Mouse (Mus musculus): ENCODE data around the gene Stxbp4. TPM values are rescaled to one million over a fixed set of nuclear protein-coding genes. Genes with fewer than 3 reads are reported as not detected.
A peak's percentile ranks its signal among the peaks of the same experiment; 100 is the strongest.

Stxbp4 gene
- total RNA-seq, 1 experiment from 2014 or later: 12.9 TPM

GRCm38 (mm10) chr11:90650231-90650885, 12.5 kb upstream of the Stxbp4 start:
- DNase-seq: no peak

- peak; percentile 32 for DNase-seq
These were observed 11.9 kb upstream of the Stxbp4 start for GRCm38 (mm10) chr11:90649777-90650176.

DNA sequence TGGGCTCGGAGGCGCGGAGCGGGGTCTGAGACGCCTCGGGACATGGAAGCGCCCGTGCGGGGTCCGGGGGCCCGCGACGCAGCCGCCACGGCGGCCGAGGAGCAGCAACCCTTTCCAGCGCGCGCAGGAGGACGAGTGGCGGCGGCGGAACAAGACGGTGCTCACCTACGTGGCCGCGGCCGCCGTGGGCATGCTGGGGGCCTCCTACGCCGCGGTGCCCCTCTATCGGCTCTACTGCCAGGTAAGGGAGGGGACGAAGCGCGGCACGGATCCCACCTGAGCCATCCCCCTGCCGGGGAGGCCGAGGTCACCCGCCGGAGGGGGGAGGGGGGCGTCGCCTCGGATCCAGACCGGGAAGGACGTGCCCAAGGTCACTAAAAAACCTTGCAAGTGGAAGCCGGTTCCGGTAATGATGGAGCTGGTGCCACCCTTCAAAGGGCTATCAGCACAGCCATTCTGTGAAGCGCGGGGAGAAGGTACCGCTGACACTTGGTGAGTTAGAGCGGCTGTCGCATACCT, 487 bp upstream of the Stxbp4 start:
- peak; percentile 51 for DNase-seq

DNA sequence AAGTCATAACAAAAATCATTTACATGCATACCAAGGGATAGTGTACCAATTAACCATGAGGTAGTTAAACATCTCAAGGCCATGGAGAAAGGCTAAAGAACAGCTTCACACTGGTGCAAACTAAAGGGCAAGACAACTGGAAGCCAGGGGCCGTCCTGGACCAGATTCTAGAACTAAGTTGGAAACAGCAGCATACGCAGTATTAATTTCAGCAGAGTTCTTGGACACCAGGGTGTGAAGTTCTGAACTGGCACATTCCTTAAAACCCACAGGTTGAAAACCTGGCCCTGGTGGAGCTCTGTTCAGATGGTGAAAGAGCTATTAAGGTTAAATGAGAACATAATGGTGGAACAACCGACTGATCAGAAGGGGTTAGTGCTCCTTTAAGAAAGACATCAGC, 3.2 kb downstream of the Stxbp4 start:
- DNase-seq: no peak

GRCm38 (mm10) chr11:90632480-90632879, 5.4 kb downstream of the Stxbp4 start:
- DNase-seq: no peak

DNA sequence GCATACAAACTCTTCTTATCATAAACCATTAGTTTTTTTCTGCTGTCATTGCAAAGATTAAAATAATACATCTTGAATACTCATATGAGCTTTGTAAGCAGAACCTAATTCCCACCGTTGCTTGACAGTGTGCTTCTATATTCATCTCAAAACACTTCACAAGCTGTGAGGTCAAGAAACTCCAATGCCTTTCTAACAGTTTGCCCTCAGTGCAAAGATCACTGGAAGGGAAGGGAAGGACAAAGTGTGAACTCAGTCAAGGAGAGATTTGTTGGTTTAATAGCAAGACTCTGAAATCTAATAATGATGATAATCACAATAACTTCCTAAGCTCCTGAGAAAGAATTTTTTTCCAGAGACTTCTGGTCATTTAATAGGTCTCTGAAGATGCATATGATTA, 10.1 kb downstream of the Stxbp4 start:
- DNase-seq: no peak

- DNase-seq: no peak
These were observed 12.7 kb downstream of the Stxbp4 start for GRCm38 (mm10) chr11:90625174-90625573.

- peak; percentile 3 for DNase-seq
These were observed 14.4 kb downstream of the Stxbp4 start for GRCm38 (mm10) chr11:90623477-90623876.

- DNase-seq: no peak
These were observed 15.4 kb downstream of the Stxbp4 start for GRCm38 (mm10) chr11:90622500-90622899.

GRCm38 (mm10) chr11:90622044-90622443, 15.8 kb downstream of the Stxbp4 start:
- no peak for DNase-seq

- no peak for DNase-seq
These were observed 21.5 kb downstream of the Stxbp4 start for GRCm38 (mm10) chr11:90616431-90616830.

DNA sequence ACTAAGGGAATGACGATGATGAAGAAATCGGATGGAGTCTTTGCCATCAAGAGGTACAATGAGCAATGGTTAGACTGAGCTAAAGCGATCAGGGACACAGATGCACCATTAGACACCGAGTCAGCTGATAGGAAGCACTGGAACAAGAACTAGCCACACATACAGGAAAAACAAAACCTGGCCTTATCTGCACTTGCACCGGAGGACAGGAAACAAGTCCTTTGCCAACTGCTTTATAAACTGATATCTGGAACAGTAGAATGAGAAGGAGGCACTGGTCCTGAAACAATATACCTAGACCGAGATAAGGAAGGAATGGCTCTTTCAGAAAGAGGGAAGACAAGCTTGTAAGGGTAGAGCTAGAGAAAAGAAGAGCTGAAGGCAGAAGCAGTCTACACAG, 23.1 kb downstream of the Stxbp4 start:
- no peak for DNase-seq

DNA sequence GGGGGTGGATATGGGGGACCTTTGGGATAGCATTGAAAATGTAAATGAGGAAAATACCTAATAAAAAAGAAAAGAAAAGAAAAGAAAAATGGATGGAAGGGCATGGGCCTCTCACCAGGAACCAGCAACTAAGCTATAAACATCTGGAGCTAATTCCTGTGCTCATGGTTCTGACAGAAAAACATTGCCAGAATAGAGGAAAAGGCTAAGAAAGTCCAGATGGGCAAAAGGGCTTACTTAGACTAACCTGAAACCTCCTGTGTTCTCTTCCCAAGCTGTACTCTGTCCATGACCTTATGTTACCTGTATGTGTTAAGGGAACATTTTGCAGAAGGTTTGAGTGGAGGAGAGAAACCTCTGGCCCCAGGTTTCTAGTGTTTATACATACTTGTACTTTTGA, 25.8 kb downstream of the Stxbp4 start:
- DNase-seq: no peak

- no peak for DNase-seq
These were observed 34.8 kb downstream of the Stxbp4 start for GRCm38 (mm10) chr11:90603066-90603465.

DNA sequence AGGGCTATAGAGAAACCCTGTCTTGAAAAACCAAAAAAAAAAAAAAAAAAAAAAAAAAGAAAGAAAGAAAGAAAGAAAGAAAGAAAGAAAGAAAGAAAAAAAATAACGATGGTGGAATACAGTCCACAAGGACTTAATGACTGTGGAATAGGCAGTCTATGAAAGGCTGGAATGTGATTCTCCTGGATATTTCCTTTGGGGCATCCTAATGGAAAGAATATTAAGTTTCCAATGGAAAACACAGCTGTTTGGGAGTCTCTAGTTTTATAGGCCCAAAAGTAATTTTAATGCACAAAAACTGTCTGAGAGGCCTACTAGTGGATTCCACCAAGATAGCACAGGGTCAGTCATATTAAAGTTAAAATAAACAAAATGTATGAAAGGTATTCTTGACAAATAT, 42.1 kb downstream of the Stxbp4 start:
- no peak for DNase-seq

GRCm38 (mm10) chr11:90590996-90591395, 46.9 kb downstream of the Stxbp4 start:
- peak; percentile 5 for DNase-seq

DNA sequence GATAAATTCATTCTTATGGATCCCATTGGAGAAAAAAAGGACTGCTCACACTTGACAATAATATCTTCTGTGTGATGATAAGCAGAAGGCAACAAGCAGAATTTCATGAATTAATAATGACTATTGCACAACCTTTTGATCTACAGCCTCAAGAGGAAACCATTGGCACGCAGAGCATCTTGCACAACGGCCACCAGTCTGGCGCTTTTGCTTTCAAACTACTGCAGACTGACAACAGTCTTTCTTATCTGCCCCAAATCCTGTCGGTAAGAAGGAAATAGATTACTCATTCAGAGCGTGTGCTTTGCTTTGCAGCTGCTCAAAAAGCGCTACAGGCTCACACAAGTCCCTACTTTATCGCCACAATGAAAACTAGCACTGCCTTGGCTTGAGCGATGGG, 51.7 kb downstream of the Stxbp4 start:
- peak; percentile 27 for DNase-seq

DNA sequence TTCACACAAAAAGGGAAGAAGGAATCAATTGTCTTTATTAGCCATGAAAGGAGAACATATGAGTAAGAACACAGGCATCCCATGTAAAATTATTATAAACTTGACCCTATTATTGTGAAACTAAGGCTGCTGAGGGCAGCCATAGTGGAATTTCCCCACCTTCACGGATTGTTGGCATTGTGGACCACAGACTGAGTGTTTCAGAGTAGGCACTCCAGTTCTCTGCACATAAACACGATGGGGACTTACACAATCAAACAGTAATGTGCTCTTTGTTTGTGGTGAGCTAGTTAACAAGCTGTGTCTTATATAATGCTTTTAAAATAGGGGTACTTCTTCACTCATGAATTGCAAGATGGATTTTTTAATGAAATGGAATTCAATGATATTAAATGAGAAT, 52.1 kb downstream of the Stxbp4 start:
- DNase-seq: no peak

DNA sequence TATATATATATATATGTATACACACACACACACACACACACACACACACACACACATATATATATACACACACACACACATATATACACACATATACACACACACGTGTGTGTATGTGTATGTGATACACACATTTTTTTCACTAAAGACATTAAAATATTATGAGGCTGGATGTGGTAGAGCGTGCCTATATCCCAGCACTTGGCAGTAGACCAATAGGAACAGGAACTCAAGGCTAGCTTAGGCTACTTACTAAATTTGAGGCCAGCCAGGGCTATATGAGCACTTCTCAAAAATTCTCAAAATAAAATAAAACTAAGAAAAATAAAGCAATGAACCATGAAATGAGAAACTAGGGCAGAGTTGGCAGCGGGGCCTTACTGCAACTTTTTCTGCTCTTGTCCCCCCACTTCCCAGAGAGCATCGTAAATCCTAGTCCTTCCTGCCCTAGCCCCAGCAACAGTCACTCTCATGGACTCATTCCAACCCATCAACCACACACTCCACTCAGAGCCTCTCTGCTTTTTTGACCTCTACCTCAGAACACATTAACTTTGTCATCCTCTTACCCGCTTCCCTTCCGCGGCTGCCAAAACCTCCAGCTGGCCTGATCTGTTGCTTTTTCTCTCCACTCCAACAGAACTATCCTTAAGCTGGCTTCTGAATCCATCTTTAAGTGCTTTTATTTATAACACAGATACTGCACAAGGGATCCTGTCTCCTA, 60.7 kb downstream of the Stxbp4 start:
- DNase-seq: no peak

GRCm38 (mm10) chr11:90576282-90576972, 61.5 kb downstream of the Stxbp4 start:
- DNase-seq: no peak

DNA sequence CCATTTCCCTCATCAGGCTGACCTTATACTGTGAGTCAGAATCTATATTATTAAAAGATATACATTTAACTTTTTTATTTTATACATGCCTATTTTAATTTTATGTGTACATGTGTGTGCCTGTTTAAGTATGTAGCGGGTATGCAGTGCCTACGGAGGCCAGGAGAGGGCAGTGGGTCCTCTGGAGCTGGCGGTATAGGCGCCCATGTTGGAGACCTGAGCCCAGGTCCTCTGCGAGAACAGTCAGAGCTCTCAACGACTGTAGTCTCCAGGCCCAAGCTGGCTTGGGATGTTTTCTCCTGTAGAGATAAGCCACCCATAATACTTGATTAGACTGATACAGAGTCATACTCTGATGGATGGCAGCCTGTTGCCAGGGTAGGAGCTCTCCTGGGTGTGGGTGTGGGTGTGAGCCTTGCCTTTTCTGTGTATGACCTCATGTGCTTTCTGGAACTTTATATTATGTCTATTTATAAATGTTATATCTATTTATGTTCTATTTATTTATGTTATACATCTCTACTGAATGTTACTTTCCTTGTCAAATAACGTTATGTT, 62.3 kb downstream of the Stxbp4 start:
- no peak for DNase-seq

DNA sequence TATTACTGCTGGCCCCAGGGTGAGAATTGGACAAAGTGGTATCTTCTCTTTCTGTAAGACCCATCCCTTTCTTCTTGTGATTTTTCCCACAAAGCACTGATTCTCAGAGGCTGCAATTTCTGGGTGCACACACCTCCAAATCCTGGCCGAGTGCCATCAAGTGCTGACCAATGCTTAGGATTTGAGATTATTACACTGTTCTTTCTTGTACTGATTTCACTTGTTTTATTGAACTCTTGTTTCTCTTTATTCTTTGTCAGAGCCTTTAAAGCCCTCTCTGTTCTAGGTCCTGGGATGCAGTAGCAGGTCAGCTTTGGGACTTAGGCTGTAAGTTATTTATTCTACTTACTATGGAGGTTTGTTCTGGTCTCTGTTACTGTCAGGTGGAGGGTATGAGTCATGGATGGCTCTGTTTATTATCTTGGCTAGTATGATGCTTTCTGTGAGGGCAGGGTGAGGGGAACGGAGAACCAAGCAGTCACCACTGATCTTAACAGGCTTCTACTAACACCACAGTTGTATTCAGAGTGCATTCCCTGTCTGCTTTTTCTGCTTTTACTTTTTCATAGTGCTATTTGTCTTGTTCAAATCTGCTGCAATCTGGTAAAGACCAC, 67.1 kb downstream of the Stxbp4 start:
- DNase-seq: no peak
